Mouse (Mus musculus): ENCODE results near the gene Pcp4.

GRCm38 (mm10) chr16:96491530-96491929, 24.1 kb downstream of the Pcp4 start:
- TF ChIP-seq CTCF (IDR thresholded peaks at IDR 0.05; ENCODE audit: low read depth) (no peak), EP300 (optimal IDR thresholded peaks at IDR 0.05) (no peak)
